9 mouse cellular contexts compared by ENCODE assay signal in the genomic region with DNA sequence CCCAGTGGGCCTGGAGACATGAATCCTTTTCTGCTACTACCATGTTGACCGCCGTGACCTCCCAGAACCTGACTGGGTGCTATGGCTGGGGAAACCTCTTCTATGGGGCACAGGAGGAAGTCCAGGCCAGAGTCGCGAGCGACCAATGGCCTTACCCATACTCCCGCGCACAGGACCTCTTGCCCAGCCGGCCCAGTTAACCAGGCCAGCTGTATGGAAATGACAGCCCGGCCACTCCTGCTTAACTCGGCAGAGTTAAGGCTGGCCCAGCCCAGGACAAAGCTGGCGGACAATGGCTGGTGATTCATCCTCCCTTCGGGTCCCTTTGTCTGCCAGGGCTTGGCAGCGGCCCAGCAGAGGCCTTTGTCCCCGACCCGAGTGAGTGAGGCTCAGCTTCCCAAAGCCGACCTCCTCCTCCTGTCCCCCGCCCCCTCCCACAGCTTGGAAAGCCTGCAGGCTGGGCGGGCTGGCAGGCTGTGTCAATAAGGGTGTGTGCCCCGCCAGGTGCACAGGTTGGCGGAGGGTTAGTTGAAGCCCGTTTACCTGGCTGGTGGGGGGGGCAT. TPM values are rescaled to one million over a fixed set of nuclear protein-coding genes. Genes with fewer than 3 reads are reported as not detected.
A peak's percentile ranks its signal among the peaks of the same experiment; 100 is the strongest.
DNase-seq lines count a peak whose midpoint lies in the region; ATAC-seq and TF ChIP-seq lines count a peak whose summit lies in the region.
"Had no signal": no experiment of that assay in that cellular context is flagged by ENCODE, and none has a peak within 500 bp of the region (broad histone marks: within the 10 kb centered on the region; RNA-seq: fewer than 3 reads in every experiment).

No protein-coding gene starts in this region.

- 10% methylated on average over 21 of the region's 21 CpGs for WGBS in heart, postnatal 0 days

- H3K4me3 ChIP-seq in ES-E14 (ENCODE audit: insufficient read depth in 1 of 2, low read depth in 1 of 2, low read length in 2 of 2, poor library complexity in 1 of 2, severe bottlenecking in 1 of 2), result peak overlapping the region; percentile 27 to 45; a peak in 3 of 4 replicates
- 0 out of 2 replicates have a peak overlapping the region, but pooled peaks have one; percentile 2 for H3K4me3 ChIP-seq in embryonic fibroblast, embryonic 13.5 days (ENCODE audit: insufficient read depth, low read length)
- H3K4me3 ChIP-seq in heart, postnatal 0 days (ENCODE audit: low read depth, low read length), result peak overlapping the region; percentile 54

- ATAC-seq in heart, postnatal 0 days (ENCODE audit: insufficient read depth, low read depth), result peak; percentile 44

- H3K27me3 ChIP-seq in heart, postnatal 0 days (ENCODE audit: control insufficient read depth, insufficient read depth, low read length), result peaks cover 44% of the 10 kb centered on the region

- no peak for DNase-seq in ES-E14 (ENCODE audit: low read depth, low spot score)
- DNase-seq in adrenal gland, postnatal 25 days, result peak; percentile 91
- peak; percentile 66 for DNase-seq in heart, postnatal 0 days (ENCODE audit: low spot score)
- DNase-seq in kidney, postnatal 36 days, result peak; percentile 77 to 80
- DNase-seq in lung, postnatal 36 days, result peak; percentile 88
- DNase-seq in retina, postnatal 1 day, result peak; percentile 99
- no peak for DNase-seq in frontal cortex, postnatal 25 days (ENCODE audit: low spot score in 2 of 2)

- 0 out of 2 replicates have a peak overlapping the region, but pooled peaks have one; percentile 9 for H3K9ac ChIP-seq in ES-E14 (ENCODE audit: insufficient read depth, low read depth, low read length, poor library complexity, severe bottlenecking)
- H3K9ac ChIP-seq in heart, postnatal 0 days (replicated peaks; ENCODE audit: low read depth, low read length), result peak overlapping the region; percentile 24

- H3K36me3 ChIP-seq in ES-E14 (ENCODE audit: control insufficient read depth, insufficient read depth, low read length, poor library complexity, severe bottlenecking), result peaks cover 4% of the 10 kb centered on the region; the same call in 1 of the 2 replicates
- no peaks in the 10 kb centered on the region for H3K36me3 ChIP-seq in heart, postnatal 0 days (replicated peaks; ENCODE audit: control insufficient read depth, insufficient read depth, low read length)

- H3K4me2 ChIP-seq in heart, postnatal 0 days (ENCODE audit: low read depth, low read length), result peak overlapping the region; percentile 63

- TF ChIP-seq POLR2A in embryonic fibroblast, embryonic 13.5 days (IDR thresholded peaks at IDR 0.05; ENCODE audit: low read depth, low read length), result peak; percentile 52; the same call in 1 of the 2 replicates

- peak; percentile 24; the same call in 1 of the 2 replicates for TF ChIP-seq EP300 in heart, postnatal 0 days (IDR thresholded peaks at IDR 0.05; ENCODE audit: low read depth)

- no peaks in the 10 kb centered on the region for H3K9me3 ChIP-seq in ES-E14 (ENCODE audit: control insufficient read depth, insufficient read depth, low read depth, low read length)
- H3K9me3 ChIP-seq in heart, postnatal 0 days (replicated peaks; ENCODE audit: control insufficient read depth, low read length), result no peaks in the 10 kb centered on the region

- 0 out of 2 replicates have a peak overlapping the region, but pooled peaks have one; percentile 1 for H3K27ac ChIP-seq in ES-E14 (ENCODE audit: insufficient read depth, low read depth, low read length, poor library complexity, severe bottlenecking)
- H3K27ac ChIP-seq in embryonic fibroblast, embryonic 13.5 days (ENCODE audit: insufficient read depth, low read length), result peak overlapping the region; percentile 67
- H3K27ac ChIP-seq in heart, postnatal 0 days (ENCODE audit: low read depth), result peak overlapping the region; percentile 84

- H3K4me1 ChIP-seq in ES-E14 (ENCODE audit: control insufficient read depth in 2 of 2, insufficient read depth in 2 of 2, low read length in 2 of 2, poor library complexity in 1 of 2), result peaks cover 2 to 29% of the 10 kb centered on the region in 2 experiments; a peak in 2 of 4 replicates
- peaks cover 4% of the 10 kb centered on the region; the same call in 1 of the 2 replicates for H3K4me1 ChIP-seq in embryonic fibroblast, embryonic 13.5 days (ENCODE audit: control insufficient read depth, insufficient read depth, low read length)
- peaks cover 35% of the 10 kb centered on the region for H3K4me1 ChIP-seq in heart, postnatal 0 days (ENCODE audit: control insufficient read depth, insufficient read depth)

- in situ Hi-C loops in ES-E14 (cut with MboI; ENCODE audit: low sequenced_read_pairs in 2 of 2, unreplicated experiment in 2 of 2), result loop anchor here in 1 of 2 experiments (10.0 kb wide), 1 partner anchor 66 kb away; no protein-coding TSS in a partner anchor

- TF ChIP-seq CTCF in embryonic fibroblast, embryonic 13.5 days (IDR thresholded peaks at IDR 0.05; ENCODE audit: borderline replicate concordance, insufficient read depth, low read length), result no peak
- TF ChIP-seq CTCF in heart, postnatal 0 days (IDR thresholded peaks at IDR 0.05; ENCODE audit: low read depth), result no peak

TF ChIP-seq in ES-E14, 5 proteins besides CTCF, POLR2A, EP300 and RAD21:
- TF ChIP-seq MAFK (IDR thresholded peaks at IDR 0.05; ENCODE audit: insufficient read depth, low read depth, low read length), result no peak
- TF ChIP-seq CHD2 (IDR thresholded peaks at IDR 0.05; ENCODE audit: low read depth, low read length), result no peak
- TF ChIP-seq ZNF384 (IDR thresholded peaks at IDR 0.05; ENCODE audit: low read depth, low read length), result no peak
- TF ChIP-seq ZC3H11A (IDR thresholded peaks at IDR 0.05; ENCODE audit: borderline replicate concordance, low read depth, low read length), result no peak
- no peak for TF ChIP-seq HCFC1 (IDR thresholded peaks at IDR 0.05; ENCODE audit: borderline replicate concordance, insufficient read depth, low read length)

RNA-seq across cellular contexts. Expression of a gene that starts 4.0 kb away (rescaled TPM):
- 13.3 and 28.1 TPM in 2 replicates for total RNA-seq in ES-E14 (2012; rRNA removed)
- total RNA-seq in adrenal gland, postnatal 25 days (2021), result 9.6 and 16.8 TPM in 2 replicates
- 7.1 and 8.2 TPM in 2 replicates for polyA plus RNA-seq in embryonic fibroblast, embryonic 13.5 days (2011; ENCODE audit: insufficient read length, low read depth, missing spikeins)
- total RNA-seq in heart, postnatal 0 days (2014; rRNA removed; ENCODE audit: low replicate concordance), result 8.2 and 22.3 TPM in 2 replicates
- polyA plus RNA-seq in heart, postnatal 0 days (2015; fragmentation: Nextera tagmentation; extraction: Ambion mirVana), result 4.1 and 4.4 TPM in 2 replicates

RNA-seq across cellular contexts. Expression of a gene that starts 37.7 kb away (rescaled TPM):
- total RNA-seq in ES-E14 (2012; rRNA removed), result 14.9 and 18.6 TPM in 2 replicates
- 121 and 195 TPM in 2 replicates for total RNA-seq in adrenal gland, postnatal 25 days (2021)
- polyA plus RNA-seq in embryonic fibroblast, embryonic 13.5 days (2011; ENCODE audit: insufficient read length, low read depth, missing spikeins), result 79.6 and 95.0 TPM in 2 replicates
- total RNA-seq in heart, postnatal 0 days (2014; rRNA removed; ENCODE audit: low replicate concordance), result 53.2 and 55.2 TPM in 2 replicates
- 8.5 and 8.9 TPM in 2 replicates for polyA plus RNA-seq in heart, postnatal 0 days (2015; fragmentation: Nextera tagmentation; extraction: Ambion mirVana)

RNA-seq across cellular contexts. Expression of a gene that starts 46.2 kb away (rescaled TPM):
- 0.89 TPM in 1 of 2 replicates, not detected in the other for total RNA-seq in ES-E14 (2012; rRNA removed)
- not detected in 2 replicates for total RNA-seq in adrenal gland, postnatal 25 days (2021)
- polyA plus RNA-seq in embryonic fibroblast, embryonic 13.5 days (2011; ENCODE audit: insufficient read length, low read depth, missing spikeins), result not detected in 2 replicates
- not detected in 2 replicates for total RNA-seq in heart, postnatal 0 days (2014; rRNA removed; ENCODE audit: low replicate concordance)
- not detected in 2 replicates for polyA plus RNA-seq in heart, postnatal 0 days (2015; fragmentation: Nextera tagmentation; extraction: Ambion mirVana)
- total RNA-seq: hematopoietic stem cell, adult 5-6 weeks had no signal

Comparison
In these comparisons a context has a peak if more than half of its experiments do, and no peak if none do; other contexts are left out.
1. DNase-seq: peak in adrenal gland, postnatal 25 days (single experiment), heart, postnatal 0 days (single experiment), kidney, postnatal 36 days (2 of 2), lung, postnatal 36 days (single experiment) and retina, postnatal 1 day (single experiment); none in ES-E14 (single experiment) and frontal cortex, postnatal 25 days (0 of 2).
2. H3K27ac ChIP-seq: peak in every context shown above with its lines; median percentile 84 in heart, postnatal 0 days; 67 in embryonic fibroblast, embryonic 13.5 days; 1 in ES-E14.
3. H3K4me3 ChIP-seq: peak in every context shown above with its lines; median percentile 54 in heart, postnatal 0 days; 36 in ES-E14; 2 in embryonic fibroblast, embryonic 13.5 days.